Mouse (Mus musculus): ENCODE measurements at regions not wholly inside any gene's neighbourhood (a gene's known extent, or its start where the extent isn't known, plus 50 kb on each side); places are given as distances from the start of the nearest gene placed in this dataset.
A peak's percentile ranks its signal among the peaks of the same experiment; 100 is the strongest.

DNA sequence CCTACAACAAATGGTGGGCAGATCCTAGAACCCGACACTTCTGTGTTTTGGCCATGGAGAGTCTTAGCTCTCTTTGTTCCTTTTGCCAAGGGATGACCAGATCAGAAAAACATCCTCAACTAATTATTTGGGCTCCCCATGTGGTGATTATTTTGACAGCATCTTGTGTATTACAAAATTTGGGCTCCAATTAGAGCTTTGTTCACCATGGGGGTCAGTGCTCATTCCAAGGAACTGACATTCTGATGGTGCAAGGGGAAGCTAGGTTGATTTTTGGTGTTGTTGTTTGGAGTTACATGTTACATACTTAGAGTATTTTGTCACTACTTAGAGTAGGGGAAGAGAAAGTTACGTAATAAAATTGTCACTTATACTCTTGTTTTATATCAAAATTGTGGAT lies 406.9 kb downstream of the Cd109 start:
- WGBS = 90% methylated on average over 2 of the region's 2 CpGs

DNA sequence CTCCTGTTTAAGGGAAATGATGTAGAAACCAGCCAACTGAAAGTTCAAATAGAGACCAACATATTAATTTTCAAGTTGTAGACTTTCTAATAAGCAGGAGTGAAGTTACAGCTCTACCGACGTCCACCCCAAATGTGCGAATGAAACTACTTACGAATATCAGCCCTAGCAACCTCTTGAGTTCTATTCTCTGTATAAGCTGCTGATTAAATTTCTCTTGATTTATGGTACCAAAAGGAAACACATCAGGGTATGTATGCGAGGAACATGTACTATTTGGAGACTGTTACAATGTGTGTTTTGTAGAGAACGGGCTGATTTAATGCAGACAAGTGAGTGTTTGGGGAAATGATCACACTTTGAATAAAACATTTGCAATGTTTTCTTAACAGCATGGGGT lies 412.9 kb downstream of the Cd109 start:
- peaks cover 4% of the 10 kb centered on the region; the same call in 1 of the 2 replicates for H3K4me1 ChIP-seq
- 0 out of 2 replicates have a peak overlapping the region, but pooled peaks have one; percentile 54 for H3K27ac ChIP-seq
- no peaks in the 10 kb centered on the region for H3K9me3 ChIP-seq
- no peaks in the 10 kb centered on the region for H3K27me3 ChIP-seq
- no peaks in the 10 kb centered on the region for H3K36me3 ChIP-seq
- H3K9ac ChIP-seq = no peak overlapping the region
- WGBS = 39% methylated on average over 6 of the region's 6 CpGs
- ATAC-seq (ENCODE audit: insufficient number of reproducible peaks, low FRiP score, low TSS enrichment, low read depth) = no peak
- no peak overlapping the region for H3K4me3 ChIP-seq
- no peak overlapping the region for H3K4me2 ChIP-seq

More for the DNA sequence above, 406.9 kb downstream of the Cd109 start:
- Histone ChIP-seq H3K9me3 (no peaks in the 10 kb centered on the region), H3K4me3 (no peak overlapping the region), H3K4me2 (no peak overlapping the region), H3K36me3 (no peaks in the 10 kb centered on the region), H3K4me1 (no peaks in the 10 kb centered on the region), H3K27me3 (no peaks in the 10 kb centered on the region), H3K27ac (no peak overlapping the region), H3K9ac (no peak overlapping the region)
- no peak for ATAC-seq (ENCODE audit: insufficient number of reproducible peaks, low FRiP score, low TSS enrichment, low read depth)

DNA sequence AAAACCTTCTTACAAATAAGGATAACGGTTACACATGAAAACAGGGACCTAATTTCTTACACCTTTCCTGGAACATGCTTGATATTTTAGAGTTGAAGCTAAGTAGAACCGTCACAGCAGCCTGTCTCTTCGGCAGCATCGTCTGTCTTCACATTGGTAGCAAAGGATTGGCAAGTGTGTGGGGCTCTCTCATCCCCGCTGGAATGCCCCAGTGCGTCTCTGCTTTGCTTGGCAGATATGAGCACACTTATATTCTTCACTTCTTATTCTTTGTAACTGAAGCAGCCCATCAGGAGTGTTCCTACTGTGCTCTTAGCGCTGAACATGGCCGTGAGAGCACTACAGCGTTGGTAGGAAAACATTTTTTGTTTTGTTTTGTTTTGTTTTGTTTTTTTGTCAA lies 414.1 kb downstream of the Cd109 start:
- peaks cover 4% of the 10 kb centered on the region; the same call in 1 of the 2 replicates for H3K4me1 ChIP-seq
- no peak overlapping the region for H3K4me3 ChIP-seq
- H3K36me3 ChIP-seq = no peaks in the 10 kb centered on the region
- WGBS = 62% methylated on average over 9 of the region's 9 CpGs
- no peaks in the 10 kb centered on the region for H3K27me3 ChIP-seq
- no peak overlapping the region for H3K4me2 ChIP-seq
- no peaks in the 10 kb centered on the region for H3K9me3 ChIP-seq
- no peak overlapping the region for H3K9ac ChIP-seq
- peak overlapping the region; percentile 30; the same call in 1 of the 2 replicates for H3K27ac ChIP-seq
- ATAC-seq (ENCODE audit: insufficient number of reproducible peaks, low FRiP score, low TSS enrichment, low read depth) = no peak

DNA sequence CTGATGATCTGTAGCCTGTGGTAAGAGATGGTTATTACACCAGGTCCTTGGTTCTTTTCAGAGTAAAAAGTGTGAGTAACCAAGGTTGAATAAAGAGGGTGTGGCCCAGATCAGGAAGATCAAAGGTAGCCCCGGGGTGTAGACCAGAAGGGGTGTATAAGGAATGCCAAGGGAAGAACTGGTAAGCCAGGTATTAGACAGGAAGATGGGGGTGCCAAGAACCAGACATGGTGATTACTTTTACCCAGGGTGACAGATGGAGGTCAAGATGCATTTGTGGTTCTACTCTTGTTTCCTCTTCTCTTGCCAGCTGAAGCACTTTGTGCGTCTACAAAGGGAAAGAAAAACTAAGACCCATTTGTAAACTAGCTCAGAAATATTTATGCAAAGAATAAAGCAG lies 420.3 kb downstream of the Cd109 start:
- 73% methylated on average over 2 of the region's 2 CpGs for WGBS
- no peak overlapping the region for H3K4me3 ChIP-seq

DNA sequence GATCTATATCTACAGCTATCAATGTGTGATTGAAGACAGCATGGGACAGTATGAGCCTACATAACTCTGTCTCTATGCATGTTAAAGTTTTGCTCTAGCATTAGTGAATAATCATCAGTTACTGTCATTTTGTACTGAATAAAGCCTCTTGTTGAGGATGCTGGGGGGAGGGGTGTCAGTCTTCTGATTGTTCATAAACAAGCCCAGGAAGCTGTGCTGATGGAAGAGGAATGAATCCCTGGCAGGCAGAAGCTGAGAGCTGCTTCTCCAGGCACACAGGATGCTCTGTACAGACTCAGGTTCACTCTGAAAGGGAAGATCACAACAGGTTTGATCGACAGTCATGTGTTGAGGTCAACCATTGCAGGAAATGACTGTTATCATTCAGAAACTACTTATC lies 421.7 kb downstream of the Cd109 start:
- H3K27me3 ChIP-seq = no peaks in the 10 kb centered on the region
- no peak overlapping the region for H3K27ac ChIP-seq
- no peak for ATAC-seq (ENCODE audit: insufficient number of reproducible peaks, low FRiP score, low TSS enrichment, low read depth)
- no peak overlapping the region for H3K4me3 ChIP-seq
- no peaks in the 10 kb centered on the region for H3K4me1 ChIP-seq
- H3K9ac ChIP-seq = no peak overlapping the region
- 68% methylated on average over 1 of the region's 1 CpGs for WGBS
- no peak overlapping the region for H3K4me2 ChIP-seq
- H3K36me3 ChIP-seq = no peaks in the 10 kb centered on the region
- H3K9me3 ChIP-seq = no peaks in the 10 kb centered on the region

More for the DNA sequence above, 420.3 kb downstream of the Cd109 start:
- Histone ChIP-seq H3K9ac (no peak overlapping the region), H3K27me3 (no peaks in the 10 kb centered on the region), H3K4me1 (no peaks in the 10 kb centered on the region), H3K36me3 (no peaks in the 10 kb centered on the region), H3K4me2 (no peak overlapping the region), H3K27ac (no peak overlapping the region), H3K9me3 (no peaks in the 10 kb centered on the region)
- no peak for ATAC-seq (ENCODE audit: insufficient number of reproducible peaks, low FRiP score, low TSS enrichment, low read depth)

DNA sequence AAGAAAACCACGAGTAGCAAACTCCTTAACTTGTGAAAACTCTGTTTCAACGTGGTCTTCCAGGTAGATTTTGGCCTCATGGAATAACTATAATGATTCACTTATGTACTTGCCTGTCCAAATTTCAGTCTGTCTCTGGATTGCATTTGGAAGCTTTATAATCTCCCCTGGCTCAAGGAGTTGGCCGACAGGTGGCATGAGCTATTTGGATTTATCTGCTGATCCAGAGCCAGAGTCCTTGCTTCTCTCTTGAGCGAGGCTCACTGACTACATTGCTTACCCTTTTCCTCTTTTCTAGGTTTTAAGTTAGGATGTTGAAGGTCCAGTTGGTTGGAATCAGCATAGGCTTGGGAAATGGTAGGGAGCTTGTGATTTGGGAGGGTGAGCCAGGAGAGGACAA lies 423.6 kb downstream of the Cd109 start:
- Histone ChIP-seq H3K9ac (no peak overlapping the region), H3K4me3 (no peak overlapping the region), H3K36me3 (no peaks in the 10 kb centered on the region), H3K9me3 (no peaks in the 10 kb centered on the region), H3K27me3 (no peaks in the 10 kb centered on the region), H3K4me1 (no peaks in the 10 kb centered on the region), H3K4me2 (no peak overlapping the region), H3K27ac (no peak overlapping the region)
- no peak for ATAC-seq (ENCODE audit: insufficient number of reproducible peaks, low FRiP score, low TSS enrichment, low read depth)
- 75% methylated on average over 4 of the region's 4 CpGs for WGBS

DNA sequence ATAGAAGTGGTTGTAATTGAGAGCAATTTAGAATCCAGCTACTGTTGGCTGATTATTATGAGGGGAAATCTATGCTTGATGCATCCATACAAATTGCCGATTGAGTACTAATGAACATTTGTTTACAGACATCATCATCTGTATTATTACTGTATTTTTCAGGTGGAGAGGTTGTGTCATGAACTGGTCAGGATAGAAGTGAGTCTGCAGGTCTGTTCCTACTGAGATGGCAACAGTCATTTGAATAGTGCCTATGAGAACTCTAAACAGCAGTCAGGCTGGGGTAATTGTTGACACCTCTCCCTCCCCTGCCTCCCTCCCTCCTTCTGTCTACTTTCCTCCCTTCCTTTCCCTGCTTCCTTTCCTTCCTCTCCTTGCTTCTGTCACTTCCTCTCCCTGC lies 429.0 kb downstream of the Cd109 start:
- no peaks in the 10 kb centered on the region for H3K36me3 ChIP-seq
- ATAC-seq (ENCODE audit: insufficient number of reproducible peaks, low FRiP score, low TSS enrichment, low read depth) = no peak
- no peaks in the 10 kb centered on the region for H3K4me1 ChIP-seq
- WGBS = 92% methylated on average over 1 of the region's 1 CpGs
- no peaks in the 10 kb centered on the region for H3K27me3 ChIP-seq
- H3K9me3 ChIP-seq = no peaks in the 10 kb centered on the region
- H3K4me2 ChIP-seq = no peak overlapping the region
- H3K9ac ChIP-seq = no peak overlapping the region
- no peak overlapping the region for H3K4me3 ChIP-seq
- no peak overlapping the region for H3K27ac ChIP-seq

DNA sequence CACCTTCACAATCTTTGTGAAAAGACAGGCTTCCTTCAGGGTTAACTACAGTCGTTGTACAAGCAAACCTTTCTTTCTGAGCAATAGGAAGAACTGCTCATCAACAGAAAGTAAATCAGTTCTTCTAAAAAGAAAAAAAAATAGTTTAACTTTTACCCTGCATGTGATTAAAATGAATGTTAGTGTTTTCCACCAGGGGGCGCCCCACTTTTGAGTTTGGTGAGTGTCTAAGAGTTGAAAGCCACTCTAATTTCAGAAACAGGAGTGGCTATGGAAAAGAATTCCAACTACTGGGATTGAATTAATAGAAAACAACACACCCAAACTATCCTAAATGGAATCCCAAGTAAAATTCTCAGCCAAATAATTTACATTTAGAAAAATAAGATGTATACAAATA lies 430.0 kb downstream of the Cd109 start:
- no peaks in the 10 kb centered on the region for H3K27me3 ChIP-seq
- no peak overlapping the region for H3K4me3 ChIP-seq
- no peaks in the 10 kb centered on the region for H3K36me3 ChIP-seq
- 10% methylated on average over 2 of the region's 2 CpGs for WGBS
- H3K4me1 ChIP-seq = no peaks in the 10 kb centered on the region
- H3K9ac ChIP-seq = no peak overlapping the region
- no peak overlapping the region for H3K4me2 ChIP-seq
- H3K9me3 ChIP-seq = no peaks in the 10 kb centered on the region
- no peak for ATAC-seq (ENCODE audit: insufficient number of reproducible peaks, low FRiP score, low TSS enrichment, low read depth)
- H3K27ac ChIP-seq = no peak overlapping the region

DNA sequence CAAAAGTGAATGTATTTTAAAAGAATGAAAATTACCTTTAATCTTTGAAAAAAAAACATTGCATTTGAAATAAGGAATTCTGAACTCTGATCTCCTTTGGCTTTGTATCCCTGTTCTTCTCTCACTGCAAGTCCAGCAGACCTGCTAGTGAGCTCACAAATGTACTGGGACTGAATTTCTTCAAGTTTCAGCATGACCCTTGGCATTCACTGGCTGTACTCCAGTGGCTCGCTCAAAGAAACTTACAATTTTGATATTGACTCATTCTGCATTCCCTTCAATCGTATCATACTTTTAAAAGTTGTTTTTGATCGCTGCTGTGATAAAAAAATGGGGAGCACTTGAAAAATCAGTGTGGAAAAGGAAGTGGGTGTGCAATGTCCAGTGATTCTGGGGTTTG lies 456.6 kb downstream of the Cd109 start:
- 60% methylated on average over 3 of the region's 3 CpGs for WGBS

DNA sequence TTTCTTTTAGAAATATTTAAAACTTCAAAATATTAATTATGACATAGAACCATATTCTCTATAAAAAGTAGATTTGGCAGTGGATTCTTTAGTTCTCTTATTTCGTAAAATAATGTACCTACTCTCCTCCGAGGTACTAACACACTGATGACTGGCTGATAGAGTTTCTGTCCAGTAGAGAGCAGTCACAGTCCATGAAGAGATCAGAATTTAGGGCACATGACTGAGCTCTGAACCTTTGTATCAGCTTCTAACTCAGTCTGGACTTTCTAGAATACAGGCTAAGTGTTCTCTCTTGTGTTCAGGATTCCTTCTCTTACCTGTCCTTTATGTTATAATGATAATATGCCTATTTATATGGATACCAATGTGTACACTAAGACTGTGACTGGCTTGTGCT lies 494.3 kb downstream of the Cd109 start:
- no peaks in the 10 kb centered on the region for H3K36me3 ChIP-seq
- no peak for ATAC-seq (ENCODE audit: insufficient number of reproducible peaks, low FRiP score, low TSS enrichment, low read depth)
- H3K9ac ChIP-seq = no peak overlapping the region
- WGBS = 40% methylated on average over 2 of the region's 2 CpGs
- no peak overlapping the region for H3K4me2 ChIP-seq
- H3K27ac ChIP-seq = no peak overlapping the region
- no peak overlapping the region for H3K4me3 ChIP-seq
- no peaks in the 10 kb centered on the region for H3K9me3 ChIP-seq
- H3K4me1 ChIP-seq = no peaks in the 10 kb centered on the region
- no peaks in the 10 kb centered on the region for H3K27me3 ChIP-seq

More for the DNA sequence above, 456.6 kb downstream of the Cd109 start:
- Histone ChIP-seq H3K27me3 (no peaks in the 10 kb centered on the region), H3K4me2 (no peak overlapping the region), H3K27ac (no peak overlapping the region), H3K9ac (no peak overlapping the region), H3K36me3 (no peaks in the 10 kb centered on the region), H3K9me3 (no peaks in the 10 kb centered on the region), H3K4me3 (no peak overlapping the region), H3K4me1 (no peaks in the 10 kb centered on the region)
- no peak for ATAC-seq (ENCODE audit: insufficient number of reproducible peaks, low FRiP score, low TSS enrichment, low read depth)

DNA sequence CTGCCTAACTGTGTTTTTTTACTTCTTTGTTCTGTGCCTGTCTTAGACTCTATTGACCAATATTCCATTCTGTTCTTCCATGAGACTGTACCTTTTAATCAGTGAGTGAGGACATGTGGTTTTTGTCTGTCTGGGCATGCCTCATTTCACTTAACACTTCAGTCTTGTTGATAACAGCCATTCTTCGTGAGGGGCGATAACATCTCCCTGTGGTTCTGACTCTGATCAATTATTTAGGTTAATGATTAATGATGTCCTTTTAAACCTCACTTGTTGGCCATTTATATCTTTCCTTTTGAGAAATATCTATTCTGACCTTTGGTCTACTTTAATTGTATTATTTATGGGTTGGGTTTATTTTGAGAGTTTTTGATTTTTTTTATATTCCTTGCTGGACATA lies 496.0 kb downstream of the Cd109 start:
- no peak for ATAC-seq (ENCODE audit: insufficient number of reproducible peaks, low FRiP score, low TSS enrichment, low read depth)
- Histone ChIP-seq H3K4me1 (no peaks in the 10 kb centered on the region), H3K4me3 (no peak overlapping the region), H3K9me3 (no peaks in the 10 kb centered on the region), H3K36me3 (no peaks in the 10 kb centered on the region), H3K27ac (no peak overlapping the region), H3K27me3 (no peaks in the 10 kb centered on the region), H3K4me2 (no peak overlapping the region), H3K9ac (no peak overlapping the region)
- WGBS = 63% methylated on average over 2 of the region's 2 CpGs

DNA sequence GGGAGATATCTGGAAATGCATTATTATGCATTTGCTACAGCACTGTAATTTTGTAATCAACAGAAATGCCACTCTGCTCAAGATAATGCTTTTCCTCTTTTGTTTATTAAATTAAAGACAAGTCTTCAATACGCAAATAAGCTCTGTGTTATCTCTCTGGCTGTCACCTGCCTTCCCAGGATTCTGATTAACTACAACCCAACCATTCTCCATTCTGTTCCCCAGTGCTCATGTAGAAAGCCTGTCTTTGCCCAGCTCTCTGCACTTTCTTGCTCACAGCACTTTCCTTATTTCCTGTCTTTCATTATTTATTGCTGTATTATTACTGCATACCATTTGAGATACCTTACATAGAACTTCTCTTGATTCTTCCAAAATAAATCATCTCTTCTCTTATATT lies 525.6 kb downstream of the Cd109 start:
- Histone ChIP-seq H3K4me3 (no peak overlapping the region), H3K4me1 (no peaks in the 10 kb centered on the region), H3K9ac (no peak overlapping the region), H3K9me3 (no peaks in the 10 kb centered on the region), H3K27me3 (no peaks in the 10 kb centered on the region), H3K4me2 (no peak overlapping the region), H3K27ac (no peak overlapping the region), H3K36me3 (no peaks in the 10 kb centered on the region)
- 77% methylated on average over 1 of the region's 1 CpGs for WGBS
- ATAC-seq (ENCODE audit: insufficient number of reproducible peaks, low FRiP score, low TSS enrichment, low read depth) = no peak

DNA sequence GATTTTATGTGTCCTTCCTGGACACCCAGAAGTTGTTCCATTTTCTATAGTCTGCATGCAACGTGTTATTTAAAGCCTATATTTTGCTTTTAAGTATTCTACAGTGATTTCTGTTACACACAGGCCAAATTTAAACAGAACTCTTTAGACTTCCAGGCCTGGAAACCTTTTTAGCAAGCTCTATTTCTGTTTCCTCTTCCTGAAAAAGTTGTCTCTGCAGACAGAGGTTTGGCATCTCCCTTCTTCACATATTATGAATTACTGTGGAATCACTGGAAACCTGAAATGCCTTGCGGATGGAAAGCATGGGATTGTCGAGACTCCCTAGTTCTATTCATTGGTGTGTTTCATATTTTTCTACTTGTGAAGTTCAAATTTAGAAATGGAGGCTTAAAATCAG lies 530.7 kb downstream of the Cd109 start:
- H3K4me1 ChIP-seq = no peaks in the 10 kb centered on the region
- H3K27ac ChIP-seq = no peak overlapping the region
- 64% methylated on average over 3 of the region's 3 CpGs for WGBS
- H3K4me3 ChIP-seq = no peak overlapping the region
- no peak overlapping the region for H3K4me2 ChIP-seq
- no peaks in the 10 kb centered on the region for H3K27me3 ChIP-seq
- H3K9ac ChIP-seq = no peak overlapping the region
- H3K9me3 ChIP-seq = no peaks in the 10 kb centered on the region
- no peak for ATAC-seq (ENCODE audit: insufficient number of reproducible peaks, low FRiP score, low TSS enrichment, low read depth)
- no peaks in the 10 kb centered on the region for H3K36me3 ChIP-seq

All from limb, embryonic 15.5 days (tissue).